Mouse (Mus musculus): Measurements from ENCODE around the gene Gab2. TPM values are rescaled to one million over a fixed set of nuclear protein-coding genes. Genes with fewer than 3 reads are reported as not detected.

Gene Gab2
- total and polyA plus RNA-seq, 3 experiments = 0.12 to 0.50 (median 0.30) TPM

DNA sequence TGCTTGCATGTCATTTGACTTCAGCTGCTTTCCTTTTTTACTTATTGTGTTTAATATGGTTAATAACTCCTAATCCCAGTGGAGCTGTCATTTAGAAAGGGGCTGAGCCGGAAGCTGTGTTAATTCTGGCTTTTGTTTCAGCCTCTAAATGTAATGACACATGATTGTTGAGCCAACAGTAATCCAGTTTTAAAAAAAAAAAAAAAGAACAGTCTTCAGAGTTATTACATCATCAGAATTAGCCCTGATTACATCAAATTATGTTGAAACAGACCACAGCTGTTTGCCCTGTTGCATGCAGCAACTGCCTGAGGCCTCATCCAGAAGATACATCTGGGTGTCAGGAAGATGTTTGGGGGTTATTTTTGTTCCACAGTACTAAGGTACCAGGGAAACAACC is 6.4 kb upstream of the Gab2 start:
- Histone ChIP-seq H3K9ac (ENCODE audit: insufficient read depth, low read depth) (no peak overlapping the region), H3K79me2 (replicated peaks; ENCODE audit: control insufficient read depth, extremely low read depth, insufficient read depth, poor library complexity, severe bottlenecking) (no peaks in the 10 kb centered on the region), H3K4me2 (ENCODE audit: insufficient read depth, low read depth, poor library complexity, severe bottlenecking) (no peak overlapping the region), H3K4me1 (ENCODE audit: control insufficient read depth in 1 of 2, insufficient read depth in 2 of 2) (no peaks in the 10 kb centered on the region), H3K36me3 (replicated peaks in 1 of 2; ENCODE audit: control insufficient read depth in 1 of 2, insufficient read depth in 1 of 2, low read length in 1 of 2) (peaks cover 0 to 2% of the 10 kb centered on the region in 2 experiments), H3K4me3 (replicated peaks in 1 of 3; ENCODE audit: low read depth in 2 of 3, low read length in 2 of 3, poor library complexity in 1 of 3) (no peak overlapping the region), H3K27ac (ENCODE audit: insufficient read depth, low read depth) (no peak overlapping the region), H3K27me3 (replicated peaks) (no peaks in the 10 kb centered on the region), H3K9me3 (replicated peaks; ENCODE audit: low read length) (no peaks in the 10 kb centered on the region)
- no peak for TF ChIP-seq SIN3A (IDR thresholded peaks at IDR 0.05; ENCODE audit: low read length)
- no peak for TF ChIP-seq RCOR1 (conservative IDR thresholded peaks at IDR 0.05; ENCODE audit: low read depth, low read length)
- no peak for TF ChIP-seq SMC3 (IDR thresholded peaks at IDR 0.05; ENCODE audit: low read depth, low read length)
- TF ChIP-seq PAX5 (IDR thresholded peaks at IDR 0.05; ENCODE audit: low read length) = no peak
- in situ Hi-C loops (cut with MboI; ENCODE audit: low pct_ligation_motif_present, low pct_unique_long_range_greater_than_20kb, low sequenced_read_pairs) (no loop called here), dilution Hi-C loops (cut with MboI; ENCODE audit: extremely low pct_ligation_motif_present, extremely low pct_unique_long_range_greater_than_20kb, low sequenced_read_pairs) (no loop called here)
- no peak for DNase-seq (ENCODE audit: extremely low read depth)

DNA sequence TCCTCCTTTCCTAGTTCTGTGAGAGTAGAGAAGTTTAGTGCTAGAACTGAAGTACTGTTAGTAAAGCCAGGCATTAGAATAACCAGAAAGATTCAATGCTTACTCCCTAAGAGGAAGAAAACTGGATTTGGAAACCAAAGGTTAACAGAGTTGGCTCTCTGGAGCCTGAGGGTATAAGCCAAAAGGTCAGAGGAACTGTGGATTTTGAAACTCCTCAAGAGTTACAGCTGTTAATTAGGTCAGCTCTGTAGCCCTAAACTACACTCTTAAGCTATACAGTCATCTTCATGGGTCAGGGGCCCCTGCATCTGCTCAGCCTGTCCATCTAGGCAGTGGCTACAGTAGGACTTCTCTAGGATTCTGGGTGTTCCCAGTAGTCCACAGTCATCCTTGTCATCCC is 4.4 kb upstream of the Gab2 start:
- Histone ChIP-seq H3K27me3 (replicated peaks) (peaks cover 3% of the 10 kb centered on the region), H3K9ac (ENCODE audit: insufficient read depth, low read depth) (no peak overlapping the region), H3K9me3 (replicated peaks; ENCODE audit: low read length) (no peaks in the 10 kb centered on the region), H3K4me2 (ENCODE audit: insufficient read depth, low read depth, poor library complexity, severe bottlenecking) (no peak overlapping the region), H3K4me1 (ENCODE audit: control insufficient read depth in 1 of 2, insufficient read depth in 2 of 2) (peaks cover 0 to 4% of the 10 kb centered on the region in 2 experiments; a peak in 2 of 4 replicates), H3K79me2 (replicated peaks; ENCODE audit: control insufficient read depth, extremely low read depth, insufficient read depth, poor library complexity, severe bottlenecking) (no peaks in the 10 kb centered on the region), H3K4me3 (replicated peaks in 1 of 3; ENCODE audit: low read depth in 2 of 3, low read length in 2 of 3, poor library complexity in 1 of 3) (no peak overlapping the region), H3K36me3 (replicated peaks in 1 of 2; ENCODE audit: control insufficient read depth in 1 of 2, insufficient read depth in 1 of 2, low read length in 1 of 2) (peaks cover 0 to 2% of the 10 kb centered on the region in 2 experiments), H3K27ac (ENCODE audit: insufficient read depth, low read depth) (no peak overlapping the region)
- dilution Hi-C loops (cut with MboI; ENCODE audit: extremely low pct_ligation_motif_present, extremely low pct_unique_long_range_greater_than_20kb, low sequenced_read_pairs) (no loop called here), in situ Hi-C loops (cut with MboI; ENCODE audit: low pct_ligation_motif_present, low pct_unique_long_range_greater_than_20kb, low sequenced_read_pairs) (no loop called here)
- no peak for DNase-seq (ENCODE audit: extremely low read depth)
- TF ChIP-seq NRF1 (IDR thresholded peaks at IDR 0.05; ENCODE audit: low read depth, low read length) (no peak), GABPA (IDR thresholded peaks at IDR 0.05; ENCODE audit: insufficient replicate concordance, low read depth, low read length) (no peak), UBTF (IDR thresholded peaks at IDR 0.05; ENCODE audit: low read depth, low read length) (no peak), EP300 (IDR thresholded peaks at IDR 0.05; ENCODE audit: low read length) (no peak), ELF1 (IDR thresholded peaks at IDR 0.05; ENCODE audit: low read depth, low read length) (no peak), MAZ (IDR thresholded peaks at IDR 0.05; ENCODE audit: low read depth, low read length) (no peak), TBP (conservative IDR thresholded peaks at IDR 0.05; ENCODE audit: low read depth, low read length) (no peak), CHD1 (IDR thresholded peaks at IDR 0.05; ENCODE audit: low read depth, low read length) (no peak), JUND (conservative IDR thresholded peaks at IDR 0.05; ENCODE audit: low read depth, low read length) (no peak), ETS1 (conservative IDR thresholded peaks at IDR 0.05; ENCODE audit: low read depth, low read length) (no peak), IRF4 (IDR thresholded peaks at IDR 0.05; ENCODE audit: low read depth, low read length) (no peak), E2F4 (IDR thresholded peaks at IDR 0.05; ENCODE audit: insufficient replicate concordance, low read depth, low read length) (no peak), MAX (IDR thresholded peaks at IDR 0.05; ENCODE audit: low read length) (no peak), USF1 (IDR thresholded peaks at IDR 0.05; ENCODE audit: low read depth, low read length) (no peak)
